Mouse (Mus musculus) limb, embryonic 11.5 days (tissue): ENCODE measurements around the gene Pdhx. TPM values are rescaled to one million over a fixed set of nuclear protein-coding genes. Genes with fewer than 3 reads are reported as not detected.

Experiments
- ATAC-seq: fragments of 200-750 bp; cut with Nextera tagmentation; 2 replicates; pipeline ENCODE4 v1.8.0; 2017; ENCODE audit warnings: low read depth; ENCODE audit not compliant: insufficient number of reproducible peaks, low FRiP score, low TSS enrichment
- DNase-seq: peaks from one replicate; pipeline ENCODE4 v3.0.0-alpha.2; 2015; ENCODE audit warnings: low spot score
- H3K27ac ChIP-seq: fragments of 300-500 bp; sonication (generic); replicated peaks from 2 replicates; pipeline ENCODE4 v1.5.1; 2014; ENCODE audit warnings: low read depth, mild to moderate bottlenecking, low read length
- H3K27me3 ChIP-seq: fragments of 300-500 bp; sonication (generic); 2 replicates; pipeline ENCODE4 v1.6.1; 2014; ENCODE audit warnings: mild to moderate bottlenecking, low read length, mixed read lengths; ENCODE audit not compliant: control insufficient read depth, insufficient read depth
- H3K36me3 ChIP-seq: fragments of 300-500 bp; sonication (generic); 2 replicates; pipeline ENCODE4 v1.6.1; 2014; ENCODE audit warnings: mild to moderate bottlenecking, low read length, moderate library complexity, mixed read lengths; ENCODE audit not compliant: control insufficient read depth, insufficient read depth
- H3K4me1 ChIP-seq: fragments of 300-500 bp; sonication (generic); 2 replicates; pipeline ENCODE4 v1.6.1; 2014; ENCODE audit warnings: low read length, mixed read lengths; ENCODE audit not compliant: control insufficient read depth, insufficient read depth
- H3K4me2 ChIP-seq: fragments of 300-500 bp; sonication (generic); 2 replicates; pipeline ENCODE4 v1.6.1; 2014; ENCODE audit warnings: low read depth, mild to moderate bottlenecking, moderate library complexity; ENCODE audit not compliant: severe bottlenecking
- H3K4me3 ChIP-seq: fragments of 300-500 bp; sonication (generic); 2 replicates; pipeline ENCODE4 v1.5.1; 2014; ENCODE audit warnings: low read depth, low read length
- H3K9ac ChIP-seq: fragments of 300-500 bp; sonication (generic); 2 replicates; pipeline ENCODE4 v1.6.1; 2014; ENCODE audit warnings: mild to moderate bottlenecking, low read length
- H3K9me3 ChIP-seq: fragments of 300-500 bp; sonication (generic); 2 replicates; pipeline ENCODE4 v1.6.1; 2016; ENCODE audit warnings: low read length; ENCODE audit not compliant: control insufficient read depth
- WGBS: fragments of 180-500 bp; shearing (Covaris S2); extraction: QIAGEN DNeasy Blood & Tissue Kit; methylation state at CpG from one replicate; pipeline ENCODE4 v1.1.7; 2014; 5-methylcytosine and 5-hydroxymethylcytosine counted together
- polyA plus RNA-seq: library from polyadenylated mRNA; unstranded; fragments of >200 nt; fragmentation: Nextera tagmentation; extraction: Ambion mirVana; gene quantifications from 2 replicates; pipeline ENCODE4 v1.2.1, GENCODE M21; 2014

Pdhx gene
- polyA plus RNA-seq, 1 experiment from 2014 or later, result 43.3 TPM

GRCm38 (mm10) chr2:102987708-102988010 lies 85.7 kb downstream of the Pdhx start:
- DNase-seq (no peak), ATAC-seq (no peak)
- no peak overlapping the region for H3K4me2 ChIP-seq
- H3K27me3 ChIP-seq, result no peaks in the 10 kb centered on the region
- no peaks in the 10 kb centered on the region for H3K4me1 ChIP-seq
- H3K4me3 ChIP-seq, result no peak overlapping the region
- no peaks in the 10 kb centered on the region for H3K36me3 ChIP-seq
- H3K9ac ChIP-seq, result no peak overlapping the region
- no peak overlapping the region for H3K27ac ChIP-seq
- H3K9me3 ChIP-seq, result no peaks in the 10 kb centered on the region
- 92% methylated on average over 4 of the region's 4 CpGs for WGBS

- no peaks in the 10 kb centered on the region for H3K27me3 ChIP-seq
- ATAC-seq, result no peak
- H3K36me3 ChIP-seq, result no peaks in the 10 kb centered on the region
- no peak for DNase-seq
- no peak overlapping the region for H3K4me2 ChIP-seq
- H3K27ac ChIP-seq, result no peak overlapping the region
- H3K9ac ChIP-seq, result no peak overlapping the region
- no peak overlapping the region for H3K4me3 ChIP-seq
- WGBS, result 88% methylated on average over 6 of the region's 6 CpGs
- no peaks in the 10 kb centered on the region for H3K9me3 ChIP-seq
- no peaks in the 10 kb centered on the region for H3K4me1 ChIP-seq
Observed at GRCm38 (mm10) chr2:102986964-102987707, 86.2 kb downstream of the Pdhx start.

GRCm38 (mm10) chr2:102986424-102986823 lies 86.9 kb downstream of the Pdhx start:
- WGBS, result 66% methylated on average over 3 of the region's 3 CpGs
- Histone ChIP-seq H3K9me3 (no peaks in the 10 kb centered on the region), H3K4me3 (no peak overlapping the region), H3K27me3 (no peaks in the 10 kb centered on the region), H3K4me1 (no peaks in the 10 kb centered on the region), H3K9ac (no peak overlapping the region), H3K4me2 (no peak overlapping the region), H3K36me3 (no peaks in the 10 kb centered on the region), H3K27ac (no peak overlapping the region)
- DNase-seq, result no peak
- ATAC-seq, result no peak

GRCm38 (mm10) chr2:102982822-102983221 lies 90.5 kb downstream of the Pdhx start:
- 89% methylated on average over 2 of the region's 2 CpGs for WGBS
- Histone ChIP-seq H3K9ac (no peak overlapping the region), H3K27me3 (no peaks in the 10 kb centered on the region), H3K36me3 (no peaks in the 10 kb centered on the region), H3K4me1 (no peaks in the 10 kb centered on the region), H3K4me2 (no peak overlapping the region), H3K9me3 (no peaks in the 10 kb centered on the region), H3K4me3 (no peak overlapping the region), H3K27ac (no peak overlapping the region)
- DNase-seq (no peak), ATAC-seq (no peak)

GRCm38 (mm10) chr2:102981446-102982314 lies 91.6 kb downstream of the Pdhx start:
- ATAC-seq (no peak), DNase-seq (no peak)
- 92% methylated on average over 8 of the region's 8 CpGs for WGBS
- H3K4me1 ChIP-seq, result no peaks in the 10 kb centered on the region
- no peaks in the 10 kb centered on the region for H3K36me3 ChIP-seq
- H3K4me3 ChIP-seq, result no peak overlapping the region
- no peak overlapping the region for H3K9ac ChIP-seq
- no peaks in the 10 kb centered on the region for H3K27me3 ChIP-seq
- H3K9me3 ChIP-seq, result no peaks in the 10 kb centered on the region
- H3K4me2 ChIP-seq, result no peak overlapping the region
- H3K27ac ChIP-seq, result no peak overlapping the region

- WGBS, result 71% methylated on average over 2 of the region's 2 CpGs
Observed at GRCm38 (mm10) chr2:102980870-102981269, 92.4 kb downstream of the Pdhx start.

GRCm38 (mm10) chr2:102979519-102979918 lies 93.8 kb downstream of the Pdhx start:
- no peak overlapping the region for H3K27ac ChIP-seq
- 94% methylated on average over 2 of the region's 2 CpGs for WGBS
- H3K9ac ChIP-seq, result no peak overlapping the region
- no peaks in the 10 kb centered on the region for H3K36me3 ChIP-seq
- no peak overlapping the region for H3K4me3 ChIP-seq
- H3K27me3 ChIP-seq, result no peaks in the 10 kb centered on the region
- ATAC-seq (no peak), DNase-seq (no peak)
- H3K4me2 ChIP-seq, result no peak overlapping the region
- H3K4me1 ChIP-seq, result no peaks in the 10 kb centered on the region
- no peaks in the 10 kb centered on the region for H3K9me3 ChIP-seq

More at GRCm38 (mm10) chr2:102980870-102981269, 92.4 kb downstream of the Pdhx start:
- Histone ChIP-seq H3K4me2 (no peak overlapping the region), H3K27ac (no peak overlapping the region), H3K9me3 (no peaks in the 10 kb centered on the region), H3K4me1 (no peaks in the 10 kb centered on the region), H3K27me3 (no peaks in the 10 kb centered on the region), H3K9ac (no peak overlapping the region), H3K36me3 (no peaks in the 10 kb centered on the region), H3K4me3 (no peak overlapping the region)
- DNase-seq, result no peak
- no peak for ATAC-seq

GRCm38 (mm10) chr2:102979112-102979511 lies 94.2 kb downstream of the Pdhx start:
- Histone ChIP-seq H3K27me3 (no peaks in the 10 kb centered on the region), H3K27ac (no peak overlapping the region), H3K9ac (no peak overlapping the region)

More at GRCm38 (mm10) chr2:102979112-102979511, 94.2 kb downstream of the Pdhx start:
- H3K36me3 ChIP-seq, result no peaks in the 10 kb centered on the region
- DNase-seq (no peak), ATAC-seq (no peak)
- no peaks in the 10 kb centered on the region for H3K4me1 ChIP-seq
- no peak overlapping the region for H3K4me3 ChIP-seq
- no peak overlapping the region for H3K4me2 ChIP-seq
- no peaks in the 10 kb centered on the region for H3K9me3 ChIP-seq
